Mouse (Mus musculus) spleen, postnatal 10 days (tissue): Measurements from ENCODE around the gene Ppp2r5d.

ENCODE experiments used
- DNase-seq, 2 experiments: peaks; one replicate each; pipeline ENCODE4 v3.0.0; 2021 to 2022; ENCODE audit warnings: low spot score in 2 of 2

The Ppp2r5d gene

GRCm38 (mm10) chr17:46721077-46721476 is 16.2 kb upstream of the Ppp2r5d start:
- DNase-seq = no peak

GRCm38 (mm10) chr17:46714756-46715481 is 10.0 kb upstream of the Ppp2r5d start:
- DNase-seq = no peak

GRCm38 (mm10) chr17:46713849-46714248 is 8.9 kb upstream of the Ppp2r5d start:
- DNase-seq = no peak

GRCm38 (mm10) chr17:46712442-46712841 is 7.5 kb upstream of the Ppp2r5d start:
- no peak for DNase-seq

GRCm38 (mm10) chr17:46711612-46712271 is 6.8 kb upstream of the Ppp2r5d start:
- DNase-seq = peak; percentile 61 to 75

GRCm38 (mm10) chr17:46710959-46711597 is 6.2 kb upstream of the Ppp2r5d start, which contains the start of gene Pex6:
Gene Pex6, plus strand, starts transcription at chr17:46711463.
- DNase-seq = peak; percentile 83 to 93

- DNase-seq = no peak
These were observed 1.6 kb upstream of the Ppp2r5d start for GRCm38 (mm10) chr17:46706375-46707089.

- peak in 1 of 2 experiments; percentile 42 for DNase-seq
These were observed 682 bp downstream of the Ppp2r5d start for GRCm38 (mm10) chr17:46703971-46704886.

GRCm38 (mm10) chr17:46702506-46702905 is 2.4 kb downstream of the Ppp2r5d start:
- no peak for DNase-seq

GRCm38 (mm10) chr17:46702100-46702499 is 2.8 kb downstream of the Ppp2r5d start:
- DNase-seq = no peak

- no peak for DNase-seq
These were observed 3.4 kb downstream of the Ppp2r5d start for GRCm38 (mm10) chr17:46701489-46701888.

- no peak for DNase-seq
These were observed 5.0 kb downstream of the Ppp2r5d start for GRCm38 (mm10) chr17:46699912-46700311.

- DNase-seq = no peak
These were observed 5.7 kb downstream of the Ppp2r5d start for GRCm38 (mm10) chr17:46699245-46699644.

- no peak for DNase-seq
These were observed 6.4 kb downstream of the Ppp2r5d start for GRCm38 (mm10) chr17:46698515-46698914.

GRCm38 (mm10) chr17:46694517-46695063 is 10.3 kb downstream of the Ppp2r5d start:
- no peak for DNase-seq

- no peak for DNase-seq
These were observed 13.5 kb downstream of the Ppp2r5d start for GRCm38 (mm10) chr17:46691390-46691789.

GRCm38 (mm10) chr17:46690665-46691064 is 14.2 kb downstream of the Ppp2r5d start:
- peak in 1 of 2 experiments; percentile 12 for DNase-seq

GRCm38 (mm10) chr17:46685913-46686312 is 19.0 kb downstream of the Ppp2r5d start:
- DNase-seq = no peak

GRCm38 (mm10) chr17:46682654-46683389 is 22.1 kb downstream of the Ppp2r5d start:
- DNase-seq = no peak
